Mouse (Mus musculus) spleen, adult 2 months (tissue): ENCODE measurements at regions not wholly inside any gene's neighbourhood (a gene's known extent, or its start where the extent isn't known, plus 50 kb on each side); places are given as distances from the start of the nearest gene placed in this dataset.

Experiments used
- DNase-seq, 2 experiments: peaks; one replicate each; pipeline versions ENCODE4 v3.0.0 to v3.0.0-alpha.2; 2012 to 2021; ENCODE audit warnings: low spot score in 2 of 2, low read depth in 1 of 2
- H3K27ac ChIP-seq: fragments of 200-500 bp; 2 replicates; pipeline ENCODE4 v1.5.1; 2012; ENCODE audit warnings: low read length, inconsistent platforms; ENCODE audit not compliant: insufficient read depth
- H3K27me3 ChIP-seq: fragments of 200-500 bp; 2 replicates; pipeline ENCODE4 v1.6.1; 2012; ENCODE audit warnings: mild to moderate bottlenecking, moderate library complexity, low read length, inconsistent platforms; ENCODE audit not compliant: control insufficient read depth, insufficient read depth
- H3K36me3 ChIP-seq: fragments of 200-500 bp; 2 replicates; pipeline ENCODE4 v1.6.1; 2012; ENCODE audit warnings: mild to moderate bottlenecking, low read length, inconsistent platforms; ENCODE audit not compliant: control insufficient read depth, insufficient read depth
- H3K4me1 ChIP-seq: fragments of 200-500 bp; 2 replicates; pipeline ENCODE4 v1.6.1; 2011; ENCODE audit warnings: inconsistent platforms; ENCODE audit not compliant: control insufficient read depth, insufficient read depth, insufficient read length
- H3K4me3 ChIP-seq: fragments of 200-500 bp; 2 replicates; pipeline ENCODE4 v1.5.1; 2011; ENCODE audit warnings: mild to moderate bottlenecking, inconsistent platforms; ENCODE audit not compliant: insufficient read depth, insufficient read length; ENCODE audit errors: extremely low read depth
- CTCF ChIP-seq: fragments of 200-500 bp; IDR thresholded peaks from 2 replicates; pipeline ENCODE4 v1.5.1; 2011; ENCODE audit warnings: mild to moderate bottlenecking, inconsistent platforms; ENCODE audit not compliant: insufficient read depth, insufficient read length, insufficient replicate concordance; ENCODE audit errors: extremely low read depth
- POLR2A ChIP-seq: fragments of 200-500 bp; IDR thresholded peaks from 2 replicates; pipeline ENCODE4 v1.6.1; 2011; ENCODE audit warnings: low read depth, low read length, inconsistent platforms
- WGBS: fragments of 180-500 bp; shearing (Covaris S2); methylation state at CpG from one replicate; pipeline ENCODE4 v1.1.7; 2018; 5-methylcytosine and 5-hydroxymethylcytosine counted together

GRCm38 (mm10) chr12:39070331-39071045, 291.3 kb downstream of the Etv1 start:
- H3K27me3 ChIP-seq: no peaks in the 10 kb centered on the region
- H3K4me1 ChIP-seq: no peaks in the 10 kb centered on the region
- TF ChIP-seq CTCF (no peak), POLR2A (no peak)
- DNase-seq: no peak
- no peak overlapping the region for H3K27ac ChIP-seq
- no peaks in the 10 kb centered on the region for H3K36me3 ChIP-seq
- WGBS: 87% methylated on average over 4 of the region's 4 CpGs
- no peak overlapping the region for H3K4me3 ChIP-seq

- TF ChIP-seq CTCF (no peak), POLR2A (no peak)
- WGBS: 94% methylated on average over 15 of the region's 15 CpGs
- H3K27me3 ChIP-seq: no peaks in the 10 kb centered on the region
These were observed 294.3 kb downstream of the Etv1 start for GRCm38 (mm10) chr12:39073289-39074022.

GRCm38 (mm10) chr12:39086285-39086684, 307.1 kb downstream of the Etv1 start:
- WGBS: 89% methylated on average over 4 of the region's 4 CpGs
- no peak overlapping the region for H3K4me3 ChIP-seq
- TF ChIP-seq POLR2A (no peak), CTCF (no peak)

More at GRCm38 (mm10) chr12:39073289-39074022, 294.3 kb downstream of the Etv1 start:
- Histone ChIP-seq H3K4me1 (no peaks in the 10 kb centered on the region), H3K27ac (no peak overlapping the region), H3K4me3 (no peak overlapping the region), H3K36me3 (no peaks in the 10 kb centered on the region)
- DNase-seq: no peak

GRCm38 (mm10) chr12:39094638-39095230, 315.6 kb downstream of the Etv1 start:
- Histone ChIP-seq H3K36me3 (no peaks in the 10 kb centered on the region), H3K27me3 (no peaks in the 10 kb centered on the region), H3K4me3 (no peak overlapping the region), H3K4me1 (no peaks in the 10 kb centered on the region), H3K27ac (no peak overlapping the region)
- 55% methylated on average over 5 of the region's 5 CpGs for WGBS
- DNase-seq: no peak
- TF ChIP-seq POLR2A: no peak
- no peak for TF ChIP-seq CTCF

More at GRCm38 (mm10) chr12:39086285-39086684, 307.1 kb downstream of the Etv1 start:
- Histone ChIP-seq H3K27ac (no peak overlapping the region), H3K4me1 (no peaks in the 10 kb centered on the region), H3K36me3 (no peaks in the 10 kb centered on the region), H3K27me3 (no peaks in the 10 kb centered on the region)
- DNase-seq: no peak

GRCm38 (mm10) chr12:39123391-39124095, 344.4 kb downstream of the Etv1 start:
- TF ChIP-seq POLR2A (no peak), CTCF (no peak)
- Histone ChIP-seq H3K36me3 (no peaks in the 10 kb centered on the region), H3K4me1 (no peaks in the 10 kb centered on the region), H3K4me3 (no peak overlapping the region), H3K27me3 (no peaks in the 10 kb centered on the region), H3K27ac (no peak overlapping the region)
- WGBS: 73% methylated on average over 3 of the region's 3 CpGs
- DNase-seq: no peak

- Histone ChIP-seq H3K4me3 (no peak overlapping the region), H3K36me3 (no peaks in the 10 kb centered on the region), H3K27ac (no peak overlapping the region), H3K27me3 (no peaks in the 10 kb centered on the region), H3K4me1 (no peaks in the 10 kb centered on the region)
- TF ChIP-seq POLR2A (no peak), CTCF (no peak)
- no peak for DNase-seq
- 86% methylated on average over 6 of the region's 6 CpGs for WGBS
These were observed 375.5 kb downstream of the Etv1 start for GRCm38 (mm10) chr12:39154689-39155088.
